Mouse (Mus musculus): ENCODE measurements around the gene Nvl. TPM values are rescaled to one million over a fixed set of nuclear protein-coding genes. Genes with fewer than 3 reads are reported as not detected.

The Nvl gene
- 10 to 100 TPM; 25.4 to 40.2 TPM for total RNA-seq (2021)

DNA sequence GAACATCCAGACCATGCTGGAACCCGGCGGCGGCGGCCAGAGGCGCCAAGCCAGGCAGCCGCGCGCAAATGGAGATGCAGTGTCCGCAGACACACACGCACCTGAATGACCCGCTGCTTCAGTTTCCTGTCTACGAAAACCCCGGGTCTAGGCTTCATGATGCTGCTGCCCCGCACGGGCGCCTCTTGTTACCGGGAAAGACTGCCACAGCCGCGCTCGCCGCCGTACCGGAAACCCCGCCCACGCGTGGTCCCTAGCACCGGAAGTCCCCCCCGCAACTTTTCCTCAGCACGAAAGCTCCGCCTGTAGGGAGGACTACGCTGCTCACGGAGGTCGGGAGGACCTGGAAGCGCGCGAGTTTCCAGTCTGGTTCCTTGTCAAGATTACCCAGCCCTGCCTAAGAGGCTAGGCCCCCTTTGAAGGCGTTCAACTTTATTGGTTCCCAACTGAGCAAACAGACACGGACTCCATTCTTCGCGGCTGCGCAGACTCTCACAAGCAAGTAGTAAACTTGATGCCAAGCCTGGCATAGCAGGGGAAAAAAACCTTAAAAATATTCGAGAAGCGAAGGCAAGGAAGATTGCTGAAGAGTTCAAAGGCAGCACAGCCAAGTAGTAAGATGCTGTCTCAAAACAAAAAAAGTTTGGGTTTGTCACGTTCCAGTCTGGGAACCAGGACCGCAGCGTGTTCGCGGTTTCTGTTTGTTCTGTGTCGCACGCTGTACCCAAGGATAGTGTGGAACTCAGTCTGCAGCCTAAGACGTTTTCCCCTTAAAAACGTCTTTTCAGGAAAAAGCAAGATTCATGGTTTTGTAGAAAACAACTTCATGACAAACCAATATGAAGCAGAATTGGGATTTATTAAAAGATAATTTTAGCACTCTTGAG, at the start of gene Nvl, which contains the start of gene Cnih4:
Gene Nvl, minus strand, starts transcription at position 255 of the 887 bp plus-strand sequence.
Gene Cnih4, plus strand, starts transcription at position 744 of the 887 bp plus-strand sequence.
- intact Hi-C loops (cut with DNase I), result no loop called here
- DNase-seq (ENCODE audit: low spot score in 2 of 2), result peak; percentile 95 to 96

DNA sequence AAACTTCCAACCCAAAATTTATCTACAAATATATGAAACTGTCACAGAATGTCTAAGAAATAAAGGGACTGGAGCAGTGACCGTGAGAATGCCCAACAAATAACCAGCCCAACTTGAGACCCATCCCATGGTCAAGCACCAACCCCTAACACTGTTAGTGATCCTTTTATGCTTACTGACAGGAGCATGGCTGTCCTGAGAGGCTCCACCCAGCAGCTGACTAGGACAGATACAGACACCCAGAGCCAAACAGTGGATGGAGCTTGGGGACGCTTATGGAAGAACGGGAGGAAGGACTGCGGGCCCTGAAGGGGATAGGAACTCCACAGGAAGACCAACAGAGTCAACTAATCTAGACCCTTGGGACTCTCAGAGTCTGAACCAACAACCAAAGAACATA, 44.9 kb upstream of the Nvl start:
- intact Hi-C loops (cut with DNase I), result no loop called here
- DNase-seq (ENCODE audit: low spot score in 2 of 2), result no peak

GRCm38 (mm10) chr1:181170210-181170609, 26.2 kb upstream of the Nvl start:
- intact Hi-C loops (cut with DNase I), result no loop called here
- DNase-seq (ENCODE audit: low spot score in 2 of 2), result no peak

DNA sequence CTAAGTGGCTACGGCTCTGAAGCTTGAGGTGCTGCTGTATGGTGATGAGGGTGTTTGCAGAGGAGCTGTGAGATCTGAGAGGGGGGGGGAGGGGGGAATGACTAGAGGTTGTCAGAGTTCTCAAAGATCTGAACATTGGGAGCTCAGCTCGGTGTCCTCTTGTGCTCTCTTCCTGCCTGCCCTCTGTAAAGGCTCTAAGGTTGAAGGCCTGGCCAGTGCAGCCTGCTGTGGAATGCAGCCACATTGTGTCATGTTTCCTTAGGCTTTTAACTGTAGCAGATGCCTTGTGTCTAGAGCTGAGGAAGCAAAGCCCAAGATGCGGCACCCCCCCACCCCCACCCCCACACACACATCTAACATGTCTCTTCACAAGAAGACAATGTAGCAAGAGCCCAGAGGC, 24.4 kb upstream of the Nvl start:
- intact Hi-C loops (cut with DNase I), result no loop called here
- DNase-seq (ENCODE audit: low spot score in 2 of 2), result no peak

- intact Hi-C loops (cut with DNase I), result no loop called here
- DNase-seq (ENCODE audit: low spot score in 2 of 2), result no peak
These were observed 23.8 kb upstream of the Nvl start for GRCm38 (mm10) chr1:181167816-181168215.

DNA sequence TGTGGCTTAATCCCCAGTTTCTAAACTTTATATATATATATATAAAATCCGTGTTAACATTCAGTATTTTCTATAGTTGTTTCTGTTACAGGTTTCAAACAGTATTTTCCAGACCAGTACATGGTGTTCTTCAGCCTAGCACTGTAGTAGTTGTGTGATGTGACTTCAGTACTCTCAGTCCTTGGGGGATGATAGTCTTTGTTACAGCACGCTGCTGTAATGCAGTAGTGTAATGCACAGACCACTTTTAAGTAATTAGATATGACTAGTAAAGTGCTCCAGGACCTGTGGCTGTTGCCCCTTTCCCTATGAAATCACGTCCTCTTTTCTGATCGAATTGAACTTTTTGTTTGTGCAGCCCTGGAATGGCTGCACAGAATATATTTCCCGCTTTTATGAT, 7.5 kb upstream of the Nvl start:
- intact Hi-C loops (cut with DNase I), result no loop called here
- DNase-seq (ENCODE audit: low spot score in 2 of 2), result no peak

DNA sequence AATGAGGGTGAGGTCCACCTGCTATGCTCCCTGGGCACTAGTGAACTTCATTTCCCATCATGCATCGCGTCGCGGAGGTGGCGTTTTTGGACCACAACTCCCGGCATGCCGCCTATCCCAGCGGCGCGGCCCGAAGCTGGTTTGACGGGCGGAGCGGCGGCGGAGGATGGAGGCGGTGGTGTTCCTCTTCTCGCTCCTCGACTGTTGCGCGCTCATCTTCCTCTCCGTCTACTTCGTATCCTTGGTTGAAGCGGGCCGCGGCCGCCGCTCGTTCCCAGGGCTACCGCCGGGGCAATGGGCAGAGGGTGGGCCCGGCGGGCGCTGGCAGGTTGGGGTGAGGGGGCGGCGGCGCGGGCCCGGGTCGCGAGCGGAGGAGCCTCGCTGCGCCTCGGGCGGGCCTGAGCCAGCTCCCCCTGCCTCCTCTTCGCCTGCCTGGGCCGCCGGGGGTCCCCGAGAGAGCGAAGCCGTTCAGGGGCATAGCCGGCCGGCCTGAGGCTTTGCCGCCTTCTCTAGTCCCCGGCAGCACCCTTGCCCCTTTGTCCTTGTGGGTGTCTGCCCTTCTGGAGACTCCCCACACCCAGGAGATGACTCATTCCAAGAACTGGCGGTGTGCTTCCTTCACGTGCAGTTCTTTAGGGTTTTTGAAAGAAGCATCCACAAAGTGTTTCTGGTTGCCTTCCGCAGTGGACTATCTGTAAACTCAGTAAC, 7.0 kb upstream of the Nvl start:
- DNase-seq (ENCODE audit: low spot score in 2 of 2), result peak; percentile 89 to 92
- intact Hi-C loops (cut with DNase I), result no loop called here

- DNase-seq (ENCODE audit: low spot score in 2 of 2), result no peak
- intact Hi-C loops (cut with DNase I), result no loop called here
These were observed 6.4 kb upstream of the Nvl start for GRCm38 (mm10) chr1:181150431-181150826.

DNA sequence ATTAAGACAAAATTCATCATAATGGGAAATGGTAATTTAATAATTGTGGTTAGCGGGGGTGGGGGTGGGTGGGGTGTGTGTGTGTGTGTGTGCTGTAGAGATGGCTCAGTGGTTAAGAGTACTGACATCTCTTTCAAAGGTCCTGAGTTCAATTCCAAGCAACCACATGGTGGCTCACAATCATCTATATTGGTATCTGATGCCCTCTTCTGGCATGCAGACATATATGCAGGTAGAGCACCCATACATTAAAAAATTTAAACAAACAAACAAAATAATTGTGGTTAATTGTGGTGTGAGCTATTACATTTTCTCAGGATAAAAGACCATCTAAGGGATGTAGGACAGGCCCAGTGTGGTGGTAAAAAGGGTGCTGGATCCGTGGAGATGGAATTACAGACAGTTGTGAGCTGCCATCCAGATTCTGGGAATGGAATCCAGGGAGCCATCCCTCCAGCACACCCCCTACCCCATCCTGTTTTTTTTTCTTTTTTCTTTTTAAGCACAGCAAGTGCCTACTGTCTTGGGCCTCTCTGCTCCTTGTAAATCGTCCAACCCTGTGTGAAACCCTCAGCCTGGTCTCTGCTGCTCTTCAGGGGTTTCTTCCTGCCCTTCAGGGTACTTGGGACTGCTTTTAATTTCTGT, 5.5 kb upstream of the Nvl start:
- intact Hi-C loops (cut with DNase I), result no loop called here
- no peak for DNase-seq (ENCODE audit: low spot score in 2 of 2)

- intact Hi-C loops (cut with DNase I), result no loop called here
- DNase-seq (ENCODE audit: low spot score in 2 of 2), result no peak
These were observed 4.5 kb upstream of the Nvl start for GRCm38 (mm10) chr1:181148540-181148939.

GRCm38 (mm10) chr1:181146187-181146586, 2.2 kb upstream of the Nvl start:
- intact Hi-C loops (cut with DNase I), result no loop called here
- no peak for DNase-seq (ENCODE audit: low spot score in 2 of 2)

GRCm38 (mm10) chr1:181144966-181145365, 962 bp upstream of the Nvl start:
- no peak for DNase-seq (ENCODE audit: low spot score in 2 of 2)
- intact Hi-C loops (cut with DNase I), result no loop called here

GRCm38 (mm10) chr1:181143609-181143949, 425 bp downstream of the Nvl start:
- no peak for DNase-seq (ENCODE audit: low spot score in 2 of 2)

GRCm38 (mm10) chr1:181138730-181139129, 5.3 kb downstream of the Nvl start:
- intact Hi-C loops (cut with DNase I), result no loop called here

More at GRCm38 (mm10) chr1:181143609-181143949, 425 bp downstream of the Nvl start:
- intact Hi-C loops (cut with DNase I), result no loop called here

GRCm38 (mm10) chr1:181131915-181132314, 12.1 kb downstream of the Nvl start:
- no peak for DNase-seq (ENCODE audit: low spot score in 2 of 2)
- intact Hi-C loops (cut with DNase I), result no loop called here

More at GRCm38 (mm10) chr1:181138730-181139129, 5.3 kb downstream of the Nvl start:
- DNase-seq (ENCODE audit: low spot score in 2 of 2), result no peak

GRCm38 (mm10) chr1:181126766-181127165, 17.2 kb downstream of the Nvl start:
- no peak for DNase-seq (ENCODE audit: low spot score in 2 of 2)
- intact Hi-C loops (cut with DNase I), result no loop called here

- DNase-seq (ENCODE audit: low spot score in 2 of 2), result no peak
- intact Hi-C loops (cut with DNase I), result no loop called here
These were observed 18.1 kb downstream of the Nvl start for GRCm38 (mm10) chr1:181125916-181126315.

DNA sequence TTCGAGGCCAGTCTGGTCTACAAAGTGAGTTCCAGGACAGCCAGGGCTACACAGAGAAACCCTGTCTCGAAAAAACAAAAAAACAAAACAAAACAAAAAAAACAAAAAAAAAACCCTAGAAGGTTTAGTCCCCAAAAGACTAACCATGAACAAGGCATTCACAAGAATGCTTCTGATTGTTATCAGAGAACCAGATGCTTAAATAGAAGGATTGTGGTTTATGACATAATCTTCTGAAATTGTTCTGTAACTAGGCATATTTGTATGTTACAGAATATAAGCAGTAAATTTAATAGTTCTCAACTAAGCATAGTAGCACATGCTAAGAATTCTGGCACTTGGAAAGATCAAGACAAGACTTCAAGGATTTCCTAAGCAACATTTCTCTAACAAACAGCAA, 19.9 kb downstream of the Nvl start:
- intact Hi-C loops (cut with DNase I), result no loop called here

DNA sequence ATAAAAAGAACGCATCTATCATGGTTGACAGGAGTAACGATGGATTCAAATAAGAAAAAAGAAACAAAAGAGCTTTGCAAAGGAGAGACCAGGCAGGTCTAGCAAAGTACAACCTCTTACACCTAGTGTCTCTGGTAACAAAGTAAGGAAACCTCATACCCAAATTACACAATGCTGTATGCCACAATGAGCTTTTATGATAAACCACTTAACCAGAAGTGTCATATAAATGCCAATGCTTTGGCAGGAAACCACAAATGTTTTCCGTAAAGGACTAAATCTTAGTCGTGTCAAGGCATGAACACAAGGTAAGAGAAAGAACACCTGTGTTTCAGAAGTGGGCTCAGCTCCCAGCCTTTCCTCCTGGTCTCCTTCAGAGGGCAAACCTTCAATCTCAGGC, 26.9 kb downstream of the Nvl start:
- intact Hi-C loops (cut with DNase I), result no loop called here
- DNase-seq (ENCODE audit: low spot score in 2 of 2), result no peak

More for the DNA sequence above, 19.9 kb downstream of the Nvl start:
- no peak for DNase-seq (ENCODE audit: low spot score in 2 of 2)

- DNase-seq (ENCODE audit: low spot score in 2 of 2), result no peak
- intact Hi-C loops (cut with DNase I), result no loop called here
These were observed 54.0 kb downstream of the Nvl start for GRCm38 (mm10) chr1:181090048-181090447.

Data from left cerebral cortex, postnatal 36 days (tissue).